Mouse (Mus musculus): ENCODE data around the gene Dbp. TPM values are rescaled to one million over a fixed set of nuclear protein-coding genes. Genes with fewer than 3 reads are reported as not detected.

Dbp gene
- total and polyA plus RNA-seq, 3 experiments = 22.5 to 24.4 TPM; not detected in 1

DNA sequence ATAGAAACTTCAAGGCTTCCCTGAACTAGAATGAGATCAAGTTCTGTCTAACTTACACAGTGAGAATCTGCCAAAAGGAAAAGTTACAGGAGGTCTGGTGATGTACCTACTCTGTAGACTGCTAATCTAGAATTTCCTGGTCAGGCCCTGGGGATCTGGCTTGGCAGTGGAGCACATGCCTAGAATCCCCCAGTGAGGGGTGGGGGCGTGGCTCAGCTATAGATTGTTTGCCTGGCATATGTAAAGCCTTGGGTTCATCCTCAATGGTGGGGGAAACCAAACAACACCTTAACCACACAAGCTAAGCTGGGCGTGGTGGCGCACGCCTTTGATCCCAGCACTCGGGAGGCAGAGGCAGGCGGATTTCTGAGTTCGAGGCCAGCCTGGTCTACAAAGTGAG is 7.0 kb upstream of the Dbp start:
- H3K27me3 ChIP-seq (ENCODE audit: control insufficient read depth in 1 of 2, insufficient read depth in 2 of 2, low read length in 2 of 2) = peaks cover 0 to 4% of the 10 kb centered on the region in 2 experiments; a peak in 2 of 4 replicates
- H3K9me3 ChIP-seq (replicated peaks; ENCODE audit: insufficient read depth, low read length) = no peaks in the 10 kb centered on the region
- no peak overlapping the region for H3K4me3 ChIP-seq (ENCODE audit: control insufficient read depth in 1 of 2, insufficient read depth in 1 of 2, low read depth in 2 of 2, low read length in 2 of 2)
- H3K79me2 ChIP-seq (ENCODE audit: control insufficient read depth, insufficient read depth, low read length, poor library complexity) = no peaks in the 10 kb centered on the region
- no peak overlapping the region for H3K9ac ChIP-seq (ENCODE audit: control insufficient read depth, low read depth, low read length, poor library complexity, severe bottlenecking)
- peaks cover 0 to 6% of the 10 kb centered on the region in 2 experiments; a peak in 2 of 4 replicates for H3K4me1 ChIP-seq (ENCODE audit: control insufficient read depth in 1 of 2, insufficient read depth in 2 of 2, low read length in 2 of 2)
- no peak overlapping the region for H3K27ac ChIP-seq (ENCODE audit: control insufficient read depth, low read depth, low read length)
- H3K36me3 ChIP-seq (ENCODE audit: control insufficient read depth in 1 of 2, insufficient read depth in 2 of 2, low read length in 2 of 2) = no peaks in the 10 kb centered on the region
- TF ChIP-seq ZMIZ1 (IDR thresholded peaks at IDR 0.05; ENCODE audit: low read depth, low read length) (no peak), USF2 (IDR thresholded peaks at IDR 0.05; ENCODE audit: borderline replicate concordance in 1 of 2, insufficient read depth in 1 of 2, low read depth in 1 of 2, low read length in 2 of 2) (no peak), POLR2AphosphoS2 (IDR thresholded peaks at IDR 0.05; ENCODE audit: low read length) (no peak), GABPA (IDR thresholded peaks at IDR 0.05; ENCODE audit: low read depth, low read length) (no peak), MYC (IDR thresholded peaks at IDR 0.05; ENCODE audit: low read depth, low read length) (no peak), USF1 (IDR thresholded peaks at IDR 0.05; ENCODE audit: low read depth, low read length) (no peak), MXI1 (IDR thresholded peaks at IDR 0.05; ENCODE audit: low read depth, low read length) (no peak), GATA1 (IDR thresholded peaks at IDR 0.05; ENCODE audit: low read depth, low read length) (no peak), KAT2A (conservative IDR thresholded peaks at IDR 0.05; ENCODE audit: low read depth, low read length) (no peak), MEF2A (IDR thresholded peaks at IDR 0.05; ENCODE audit: extremely low read depth, insufficient replicate concordance, low read depth, low read length, poor library complexity, severe bottlenecking) (no peak), MAX (IDR thresholded peaks at IDR 0.05; ENCODE audit: low read length) (no peak), RCOR1 (IDR thresholded peaks at IDR 0.05; ENCODE audit: low read depth, low read length) (no peak), ZNF384 (IDR thresholded peaks at IDR 0.05; ENCODE audit: low read depth, low read length) (no peak), BHLHE40 (IDR thresholded peaks at IDR 0.05; ENCODE audit: borderline replicate concordance, low read depth, low read length) (no peak), ZC3H11A (IDR thresholded peaks at IDR 0.05; ENCODE audit: low read depth, low read length) (no peak)
- DNase-seq (ENCODE audit: low read depth, low spot score) = no peak

DNA sequence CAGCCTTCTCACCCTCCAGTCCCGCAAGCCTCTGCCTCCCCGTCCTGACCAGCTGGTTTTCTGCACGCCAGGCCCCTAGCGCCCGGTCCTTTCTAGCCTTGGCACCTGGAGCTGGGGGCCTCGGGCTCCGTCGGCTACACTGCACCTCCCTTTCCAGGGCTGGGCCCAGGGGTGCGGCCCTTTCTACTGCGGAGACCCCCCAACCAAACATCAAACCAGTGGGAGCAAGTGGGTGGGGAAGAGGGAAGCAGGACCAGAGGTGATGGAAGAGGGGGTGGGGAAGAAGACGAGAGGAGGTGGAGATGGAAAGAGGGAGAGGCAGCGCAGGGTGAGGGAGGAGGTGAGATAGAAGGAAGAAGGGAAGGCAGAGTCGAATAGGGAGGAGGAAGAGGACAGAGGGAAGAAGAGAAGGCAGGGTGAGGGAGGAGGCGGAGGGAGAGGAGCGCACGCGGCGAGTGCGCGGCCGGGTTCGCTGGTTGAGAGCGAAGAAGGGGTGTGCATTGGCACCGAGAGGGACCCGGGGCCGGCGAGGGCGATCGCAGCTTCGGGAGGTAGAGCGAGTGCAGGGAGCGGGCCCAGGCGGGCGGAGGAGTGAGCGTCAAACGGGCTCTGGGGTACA is 5.3 kb upstream of the Dbp start, which contains the start of gene Car11:
Gene Car11 (plus strand): TSS at position 321 of the 619 bp plus-strand sequence.
- Histone ChIP-seq H3K4me3 (ENCODE audit: control insufficient read depth in 1 of 2, insufficient read depth in 1 of 2, low read depth in 2 of 2, low read length in 2 of 2) (peak within 1 kb of the TSS; percentile 10 to 12; a peak in 2 of 4 replicates), H3K9ac (ENCODE audit: control insufficient read depth, low read depth, low read length, poor library complexity, severe bottlenecking) (peak within 1 kb of the TSS; percentile 60), H3K27ac (ENCODE audit: control insufficient read depth, low read depth, low read length) (no peak within 1 kb of the TSS), H3K9me3 (replicated peaks; ENCODE audit: insufficient read depth, low read length) (no peaks in the 10 kb centered on the region), H3K36me3 (ENCODE audit: control insufficient read depth in 1 of 2, insufficient read depth in 2 of 2, low read length in 2 of 2) (no peaks in the 10 kb centered on the region), H3K79me2 (ENCODE audit: control insufficient read depth, insufficient read depth, low read length, poor library complexity) (no peaks in the 10 kb centered on the region; the same call in 1 of the 2 replicates), H3K27me3 (ENCODE audit: control insufficient read depth in 1 of 2, insufficient read depth in 2 of 2, low read length in 2 of 2) (peaks cover 0 to 4% of the 10 kb centered on the region in 2 experiments; a peak in 2 of 4 replicates), H3K4me1 (ENCODE audit: control insufficient read depth in 1 of 2, insufficient read depth in 2 of 2, low read length in 2 of 2) (peaks cover 0 to 6% of the 10 kb centered on the region in 2 experiments; a peak in 2 of 4 replicates)
- TF ChIP-seq MEF2A (IDR thresholded peaks at IDR 0.05; ENCODE audit: extremely low read depth, insufficient replicate concordance, low read depth, low read length, poor library complexity, severe bottlenecking) (no peak), TCF12 (IDR thresholded peaks at IDR 0.05; ENCODE audit: low read depth, low read length) (no peak), BHLHE40 (IDR thresholded peaks at IDR 0.05; ENCODE audit: borderline replicate concordance, low read depth, low read length) (no peak), CHD1 (IDR thresholded peaks at IDR 0.05; ENCODE audit: low read depth, low read length) (no peak)
- DNase-seq (ENCODE audit: low read depth, low spot score) = no peak
